Mouse (Mus musculus) megakaryocyte, embryonic 14.5 days (primary cell): ENCODE results near the gene Tex33.

Source experiments
- FLI1 ChIP-seq: IDR thresholded peaks from 2 replicates; pipeline ENCODE4 v1.6.1; 2012; ENCODE audit warnings: low read length, inconsistent platforms, mixed read lengths
- GATA1 ChIP-seq: IDR thresholded peaks from 3 replicates; pipeline ENCODE4 v1.6.1; 2012; ENCODE audit warnings: mixed read lengths, low read length, inconsistent platforms, borderline replicate concordance

DNA sequence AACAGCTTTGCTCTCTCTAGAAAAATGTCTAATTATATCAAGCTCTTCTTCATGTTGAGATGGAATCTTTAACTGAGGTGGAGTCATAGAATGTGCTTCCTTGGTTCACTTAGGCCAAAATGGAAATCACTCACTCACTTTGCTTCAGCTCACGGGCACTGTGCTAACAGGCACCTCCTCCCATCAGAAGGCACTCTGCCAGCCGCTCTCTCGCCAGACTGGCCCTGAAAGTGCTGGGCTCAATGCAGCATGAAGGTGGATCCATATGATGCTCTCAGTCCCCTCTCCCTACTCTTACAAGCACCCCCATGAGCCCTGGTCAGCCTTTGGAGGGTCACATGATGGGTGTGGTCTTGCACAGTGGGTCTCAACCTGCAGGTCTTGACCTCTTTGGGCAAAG is 21.5 kb downstream of the Tex33 start:
- TF ChIP-seq GATA1: no peak
- no peak for TF ChIP-seq FLI1
